Mouse (Mus musculus) heart, embryonic 16.5 days (tissue): ENCODE results near the gene Lrrc36. TPM values are rescaled to one million over a fixed set of nuclear protein-coding genes. Genes with fewer than 3 reads are reported as not detected.

Source experiments
- ATAC-seq: fragments of 200-750 bp; cut with Nextera tagmentation; replicated peaks from 2 replicates; pipeline ENCODE4 v1.8.0; 2017; ENCODE audit warnings: moderate number of reproducible peaks; ENCODE audit not compliant: insufficient read depth, low FRiP score; ENCODE audit errors: extremely low read depth
- H3K27ac ChIP-seq: fragments of 300-500 bp; sonication (generic); 2 replicates; pipeline ENCODE4 v1.5.1; 2014; ENCODE audit warnings: mild to moderate bottlenecking, low read length, control low read depth, moderate library complexity
- H3K27me3 ChIP-seq: fragments of 300-500 bp; sonication (generic); 2 replicates; pipeline ENCODE4 v1.6.1; 2014; ENCODE audit warnings: low read length, mixed read lengths; ENCODE audit not compliant: control insufficient read depth, insufficient read depth
- H3K36me3 ChIP-seq: fragments of 300-500 bp; sonication (generic); 2 replicates; pipeline ENCODE4 v1.6.1; 2014; ENCODE audit not compliant: control insufficient read depth, insufficient read depth
- H3K4me1 ChIP-seq: fragments of 300-500 bp; sonication (generic); 2 replicates; pipeline ENCODE4 v1.6.1; 2014; ENCODE audit warnings: low read length, mixed read lengths; ENCODE audit not compliant: control insufficient read depth, insufficient read depth
- H3K4me2 ChIP-seq: fragments of 300-500 bp; sonication (generic); 2 replicates; pipeline ENCODE4 v1.6.1; 2014; ENCODE audit warnings: low read depth, mild to moderate bottlenecking, control low read depth, low read length
- H3K4me3 ChIP-seq: fragments of 300-500 bp; sonication (generic); 2 replicates; pipeline ENCODE4 v1.5.1; 2014; ENCODE audit warnings: mild to moderate bottlenecking, control low read depth, low read length
- H3K9ac ChIP-seq: fragments of 300-500 bp; sonication (generic); 2 replicates; pipeline ENCODE4 v1.6.1; 2014; ENCODE audit warnings: low read length, control low read depth
- H3K9me3 ChIP-seq: fragments of 300-500 bp; sonication (generic); replicated peaks from 2 replicates; pipeline ENCODE4 v1.6.1; 2016; ENCODE audit warnings: low read length; ENCODE audit not compliant: control insufficient read depth
- WGBS: fragments of 180-500 bp; shearing (Covaris S2); extraction: QIAGEN DNeasy Blood & Tissue Kit; methylation state at CpG from one replicate; pipeline ENCODE4 v1.1.7; 2014; 5-methylcytosine and 5-hydroxymethylcytosine counted together
- polyA plus RNA-seq: library from polyadenylated mRNA; unstranded; fragments of >200 nt; fragmentation: Nextera tagmentation; extraction: Ambion mirVana; gene quantifications from 2 replicates; pipeline ENCODE4 v1.2.1, GENCODE M21; 2015

Gene Lrrc36
- polyA plus RNA-seq, 1 experiment from 2014 or later, result 0.37 TPM

DNA sequence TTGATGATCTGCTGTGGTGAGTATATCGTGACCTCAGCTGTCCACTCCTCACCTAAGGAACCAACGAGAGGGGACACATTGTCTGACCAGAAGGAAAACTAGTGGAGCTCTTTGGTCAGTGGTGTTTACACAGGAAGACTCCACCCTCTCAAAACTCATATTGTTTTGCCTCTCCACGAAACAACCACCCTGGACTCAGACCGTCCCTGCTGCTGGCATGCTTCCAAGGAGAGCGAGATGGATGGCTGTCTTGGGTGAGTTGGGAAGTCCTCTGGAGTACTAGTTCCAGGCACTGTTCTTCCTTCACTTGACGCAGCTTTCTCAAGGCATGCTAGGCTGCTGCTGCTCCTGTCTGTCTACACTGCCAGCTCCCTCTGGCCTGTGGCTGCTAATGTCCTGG, 24.3 kb upstream of the Lrrc36 start:
- Histone ChIP-seq H3K9me3 (no peaks in the 10 kb centered on the region), H3K27me3 (peaks cover 7% of the 10 kb centered on the region; the same call in 1 of the 2 replicates), H3K9ac (no peak overlapping the region), H3K4me2 (no peak overlapping the region), H3K27ac (no peak overlapping the region), H3K4me3 (no peak overlapping the region), H3K36me3 (no peaks in the 10 kb centered on the region), H3K4me1 (peaks cover 20% of the 10 kb centered on the region)
- 64% methylated on average over 6 of the region's 6 CpGs for WGBS
- ATAC-seq, result no peak

DNA sequence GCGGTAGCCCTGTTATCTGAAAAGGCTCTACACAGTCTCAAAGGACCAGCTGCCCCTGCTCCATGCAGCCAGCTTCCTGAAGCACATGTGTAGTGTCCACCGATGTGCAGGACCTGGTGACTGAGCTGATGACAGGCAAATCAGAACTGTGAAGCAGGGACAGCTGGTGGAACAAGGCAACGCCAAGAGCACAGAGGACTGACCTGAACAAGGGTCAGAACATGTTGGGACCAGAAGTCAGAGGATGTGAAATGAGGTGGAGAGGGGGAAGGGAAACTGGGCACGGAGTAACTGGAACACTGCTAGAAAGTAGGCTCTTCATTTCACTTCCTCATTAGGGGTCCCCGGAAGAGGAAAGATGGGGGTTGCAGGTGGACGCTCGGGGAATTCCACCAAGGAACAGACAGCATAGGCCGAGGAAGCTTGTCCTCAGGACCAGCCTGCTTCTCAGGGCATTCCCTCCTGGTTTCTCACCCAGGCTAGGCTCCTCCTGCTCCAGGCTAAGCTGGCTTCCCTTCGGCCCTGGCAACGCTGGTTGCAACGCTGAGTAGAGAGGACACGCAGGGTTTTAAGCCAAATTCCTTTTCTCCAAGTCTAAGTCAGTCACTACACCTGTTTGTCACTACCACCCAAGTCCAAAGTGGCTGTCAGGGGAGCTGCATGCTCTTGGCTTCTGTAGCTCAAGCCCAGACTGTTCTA, 20.1 kb upstream of the Lrrc36 start:
- H3K9ac ChIP-seq, result no peak overlapping the region
- H3K4me1 ChIP-seq, result no peaks in the 10 kb centered on the region; the same call in 1 of the 2 replicates
- no peak overlapping the region for H3K27ac ChIP-seq
- no peak overlapping the region for H3K4me3 ChIP-seq
- H3K27me3 ChIP-seq, result peaks cover 16% of the 10 kb centered on the region
- no peaks in the 10 kb centered on the region for H3K9me3 ChIP-seq
- H3K4me2 ChIP-seq, result no peak overlapping the region
- no peaks in the 10 kb centered on the region for H3K36me3 ChIP-seq
- peak; percentile 37 for ATAC-seq
- WGBS, result 57% methylated on average over 12 of the region's 12 CpGs

DNA sequence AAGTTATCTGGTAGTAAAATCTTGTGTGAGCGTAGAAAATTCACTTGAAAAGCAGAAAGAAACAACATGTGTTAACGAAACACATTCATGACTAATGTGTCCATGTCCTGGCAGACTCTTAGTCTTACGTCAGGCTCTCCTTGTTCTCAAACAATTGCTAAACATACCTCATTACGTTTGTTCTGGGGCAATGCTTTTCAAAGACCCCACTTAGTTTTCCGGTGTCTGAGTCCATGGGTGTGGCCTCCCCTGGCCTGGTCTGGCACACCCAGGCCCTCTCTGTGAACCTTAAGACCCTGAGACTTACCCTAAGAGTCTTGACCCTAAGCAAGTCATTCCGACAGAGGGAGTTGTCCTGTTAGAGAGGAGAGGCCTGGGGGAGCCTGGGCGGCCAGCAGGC, 19.5 kb upstream of the Lrrc36 start:
- ATAC-seq, result no peak
- H3K27me3 ChIP-seq, result peaks cover 17% of the 10 kb centered on the region

DNA sequence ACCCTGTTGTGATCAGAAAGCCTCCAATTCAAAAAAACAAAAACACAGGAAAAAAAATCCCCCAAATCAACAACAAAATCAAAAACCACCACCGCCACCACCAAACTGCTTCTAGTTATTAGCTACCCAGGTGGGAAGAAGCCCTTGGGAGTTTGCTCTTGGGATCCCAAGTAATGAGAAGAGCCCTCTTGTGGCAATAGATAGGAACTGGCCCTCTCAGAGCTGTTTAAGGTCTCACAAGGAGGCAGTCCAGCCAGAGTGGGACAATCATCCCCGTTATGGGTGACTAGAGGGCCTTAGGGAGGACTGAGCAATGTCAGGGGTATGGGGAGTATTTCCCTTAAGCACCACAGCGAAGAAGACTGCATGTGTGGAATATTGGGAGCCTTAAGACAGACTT, 15.6 kb upstream of the Lrrc36 start:
- Histone ChIP-seq H3K4me3 (no peak overlapping the region), H3K9me3 (peaks cover 4% of the 10 kb centered on the region; the same call in 1 of the 2 replicates), H3K4me2 (no peak overlapping the region), H3K4me1 (no peaks in the 10 kb centered on the region), H3K36me3 (no peaks in the 10 kb centered on the region), H3K9ac (no peak overlapping the region), H3K27me3 (peaks cover 12% of the 10 kb centered on the region; the same call in 1 of the 2 replicates), H3K27ac (no peak overlapping the region)
- ATAC-seq, result no peak
- 33% methylated on average over 3 of the region's 3 CpGs for WGBS

More for the DNA sequence above, 19.5 kb upstream of the Lrrc36 start:
- no peaks in the 10 kb centered on the region for H3K9me3 ChIP-seq
- no peak overlapping the region for H3K4me3 ChIP-seq
- H3K27ac ChIP-seq, result no peak overlapping the region
- no peak overlapping the region for H3K4me2 ChIP-seq
- 76% methylated on average over 7 of the region's 7 CpGs for WGBS
- H3K9ac ChIP-seq, result no peak overlapping the region
- H3K4me1 ChIP-seq, result no peaks in the 10 kb centered on the region
- H3K36me3 ChIP-seq, result no peaks in the 10 kb centered on the region

DNA sequence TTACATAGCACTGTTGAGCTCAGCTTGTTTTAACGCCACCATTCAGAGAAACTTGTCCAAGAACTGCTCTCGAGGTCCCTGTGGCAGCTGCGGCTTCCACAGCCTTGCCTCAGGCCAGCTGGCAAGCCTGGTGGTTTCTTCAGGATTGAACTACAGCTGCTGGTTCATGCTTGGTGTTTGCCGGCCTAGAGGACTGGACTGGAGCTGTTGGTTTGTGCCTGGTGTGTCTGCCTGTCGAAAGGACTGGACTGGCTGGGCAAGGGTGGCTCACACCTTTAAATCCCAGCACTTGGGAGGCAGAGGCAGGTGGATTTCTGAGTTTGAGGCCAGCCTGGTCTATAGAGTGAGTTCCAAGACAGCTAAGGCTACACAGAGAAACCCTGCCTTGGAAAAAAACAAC, 13.4 kb upstream of the Lrrc36 start:
- H3K4me1 ChIP-seq, result no peaks in the 10 kb centered on the region
- H3K36me3 ChIP-seq, result no peaks in the 10 kb centered on the region
- no peak overlapping the region for H3K4me2 ChIP-seq
- no peak overlapping the region for H3K9ac ChIP-seq
- H3K27me3 ChIP-seq, result peaks cover 7% of the 10 kb centered on the region; the same call in 1 of the 2 replicates
- no peak overlapping the region for H3K27ac ChIP-seq
- peaks cover 4% of the 10 kb centered on the region; the same call in 1 of the 2 replicates for H3K9me3 ChIP-seq
- whole genome bisulfite sequencing, result 79% methylated on average over 5 of the region's 5 CpGs
- ATAC-seq, result no peak
- H3K4me3 ChIP-seq, result no peak overlapping the region

DNA sequence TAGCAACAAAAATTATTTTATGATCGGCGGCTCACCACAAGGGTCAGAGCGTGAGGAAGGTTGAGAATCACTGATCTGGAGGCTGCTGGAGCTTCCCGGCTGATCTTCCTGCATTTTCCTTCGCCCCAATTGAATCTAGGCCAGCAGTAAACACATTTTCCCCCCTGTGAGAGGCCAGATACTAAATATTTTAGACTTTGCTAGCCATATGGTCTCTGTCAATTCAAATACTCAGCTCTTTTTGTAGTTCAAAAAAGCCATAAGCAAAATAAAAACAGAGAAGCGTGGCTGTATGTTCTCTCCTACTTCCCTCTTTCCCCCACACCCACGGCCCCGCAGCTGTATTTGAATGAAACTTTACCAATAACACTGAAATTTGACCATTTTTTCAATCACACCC, 9.9 kb upstream of the Lrrc36 start:
- ATAC-seq, result no peak
- Histone ChIP-seq H3K36me3 (no peaks in the 10 kb centered on the region), H3K4me1 (no peaks in the 10 kb centered on the region), H3K9me3 (peaks cover 4% of the 10 kb centered on the region; the same call in 1 of the 2 replicates), H3K27me3 (no peaks in the 10 kb centered on the region), H3K4me3 (no peak overlapping the region), H3K4me2 (no peak overlapping the region), H3K9ac (no peak overlapping the region), H3K27ac (no peak overlapping the region)
- WGBS, result 83% methylated on average over 8 of the region's 8 CpGs

DNA sequence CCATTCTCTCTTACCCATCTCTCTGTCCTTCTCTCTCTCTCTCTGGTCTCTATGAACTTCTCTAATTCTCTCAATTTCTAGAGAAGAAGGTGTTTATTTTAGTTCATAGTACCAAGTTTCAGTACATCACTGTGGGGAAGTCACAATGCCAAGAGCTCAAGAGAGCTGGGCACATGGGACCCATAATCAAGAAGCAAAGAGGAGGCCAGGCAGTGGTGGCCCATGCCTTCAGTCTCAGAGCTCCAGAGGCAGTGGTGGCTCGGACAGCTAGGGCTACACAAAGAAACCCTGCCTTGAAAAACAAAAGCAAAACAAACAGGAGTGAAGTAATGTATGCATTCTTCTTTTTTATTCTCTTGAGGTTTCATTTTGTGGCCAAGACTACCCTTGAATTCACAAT, 8.9 kb upstream of the Lrrc36 start:
- H3K4me3 ChIP-seq, result no peak overlapping the region
- H3K4me1 ChIP-seq, result no peaks in the 10 kb centered on the region
- H3K9me3 ChIP-seq, result peaks cover 4% of the 10 kb centered on the region; the same call in 1 of the 2 replicates
- no peak overlapping the region for H3K9ac ChIP-seq
- H3K27ac ChIP-seq, result no peak overlapping the region
- no peak for ATAC-seq
- H3K27me3 ChIP-seq, result no peaks in the 10 kb centered on the region
- no peaks in the 10 kb centered on the region for H3K36me3 ChIP-seq
- WGBS, result 64% methylated on average over 1 of the region's 1 CpGs
- H3K4me2 ChIP-seq, result no peak overlapping the region

DNA sequence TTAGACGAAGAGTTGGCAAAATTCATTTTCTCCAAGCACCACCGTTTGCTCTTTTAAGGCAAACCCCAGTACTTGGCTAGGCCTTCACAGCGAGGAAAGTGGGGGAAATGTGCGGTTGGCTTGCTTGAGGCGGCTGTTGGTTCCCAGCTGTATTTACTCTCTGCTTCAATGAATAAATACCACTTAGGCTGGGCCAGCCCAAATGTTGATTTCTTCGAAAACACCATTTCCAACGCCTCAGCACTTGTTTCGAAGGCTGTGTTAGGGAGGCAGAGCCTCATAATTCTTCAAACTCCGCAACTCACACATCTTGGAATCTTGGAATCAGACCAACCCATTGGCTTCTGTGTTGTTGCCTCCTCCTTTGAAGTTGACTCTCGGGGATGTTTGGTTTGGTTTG, 7.0 kb upstream of the Lrrc36 start:
- Histone ChIP-seq H3K27me3 (no peaks in the 10 kb centered on the region), H3K9me3 (no peaks in the 10 kb centered on the region), H3K4me1 (no peaks in the 10 kb centered on the region), H3K9ac (no peak overlapping the region), H3K4me3 (no peak overlapping the region), H3K27ac (no peak overlapping the region), H3K36me3 (no peaks in the 10 kb centered on the region), H3K4me2 (no peak overlapping the region)
- ATAC-seq, result no peak
- WGBS, result 65% methylated on average over 10 of the region's 10 CpGs

DNA sequence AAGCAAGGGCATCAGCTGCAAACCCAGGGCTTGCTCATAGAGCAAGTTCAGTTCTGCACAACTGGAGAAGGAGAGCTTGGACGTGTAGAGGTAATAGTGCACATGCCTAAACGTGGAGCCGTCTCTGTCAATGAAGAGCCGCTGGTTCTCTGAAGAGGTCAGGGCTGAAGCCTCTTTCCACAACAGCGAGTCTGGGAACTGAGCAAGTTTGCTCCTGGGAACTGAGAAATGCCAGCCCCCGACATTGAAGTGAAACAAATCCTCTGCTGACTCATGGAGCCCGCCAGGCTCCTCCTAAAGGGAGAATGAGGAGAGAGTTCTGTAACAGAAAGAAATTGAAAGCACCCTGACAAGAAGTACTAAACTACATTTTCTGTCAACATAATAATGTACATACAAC, 5.0 kb upstream of the Lrrc36 start:
- no peak overlapping the region for H3K9ac ChIP-seq
- no peak for ATAC-seq
- H3K4me2 ChIP-seq, result no peak overlapping the region
- H3K36me3 ChIP-seq, result no peaks in the 10 kb centered on the region
- no peak overlapping the region for H3K4me3 ChIP-seq
- H3K4me1 ChIP-seq, result peaks cover under 1% of the 10 kb centered on the region; the same call in 1 of the 2 replicates
- H3K9me3 ChIP-seq, result no peaks in the 10 kb centered on the region
- 46% methylated on average over 7 of the region's 7 CpGs for WGBS
- H3K27me3 ChIP-seq, result peaks cover 12% of the 10 kb centered on the region
- H3K27ac ChIP-seq, result no peak overlapping the region
